ENCODE assay signal across 7 mouse cellular contexts in genomic region chr15:80083276-80083731, GRCm38 (mm10). TPM values are rescaled to one million over a fixed set of nuclear protein-coding genes. Genes with fewer than 3 reads are reported as not detected.
A peak's percentile ranks its signal among the peaks of the same experiment; 100 is the strongest.
DNase-seq lines count a peak whose midpoint lies in the region; ATAC-seq lines count a peak whose summit lies in the region.

No protein-coding gene starts in this region.

- H3K27ac ChIP-seq in embryonic facial prominence, embryonic 10.5 days (replicated peaks) = peak overlapping the region; percentile 96
- H3K27ac ChIP-seq in limb, embryonic 10.5 days = peak overlapping the region; percentile 94
- peak overlapping the region; percentile 97 for H3K27ac ChIP-seq in midbrain, embryonic 13.5 days

- peak overlapping the region; percentile 89 for H3K4me3 ChIP-seq in embryonic facial prominence, embryonic 10.5 days
- H3K4me3 ChIP-seq in limb, embryonic 10.5 days = peak overlapping the region; percentile 85
- peak overlapping the region; percentile 80 for H3K4me3 ChIP-seq in midbrain, embryonic 13.5 days (replicated peaks)

- under 1% methylated on average over 30 of the region's 30 CpGs for WGBS in embryonic facial prominence, embryonic 10.5 days
- WGBS in limb, embryonic 10.5 days = under 1% methylated on average over 30 of the region's 30 CpGs
- WGBS in midbrain, embryonic 13.5 days = under 1% methylated on average over 30 of the region's 30 CpGs

- H3K27me3 ChIP-seq in embryonic facial prominence, embryonic 10.5 days (replicated peaks; ENCODE audit: low read depth, poor library complexity, severe bottlenecking) = no peaks in the 10 kb centered on the region
- no peaks in the 10 kb centered on the region for H3K27me3 ChIP-seq in limb, embryonic 10.5 days (ENCODE audit: low read depth, poor library complexity, severe bottlenecking)
- no peaks in the 10 kb centered on the region for H3K27me3 ChIP-seq in midbrain, embryonic 13.5 days

- ATAC-seq in granulocyte monocyte progenitor cell, adult 5-6 weeks (replicated peaks; ENCODE audit: poor library complexity, severe bottlenecking) = peak; percentile 95
- ATAC-seq in midbrain, embryonic 13.5 days = peak; percentile 95

- no peaks in the 10 kb centered on the region for H3K9me3 ChIP-seq in embryonic facial prominence, embryonic 10.5 days
- H3K9me3 ChIP-seq in limb, embryonic 10.5 days (replicated peaks) = no peaks in the 10 kb centered on the region
- no peaks in the 10 kb centered on the region for H3K9me3 ChIP-seq in midbrain, embryonic 13.5 days

- peak; percentile 97 for DNase-seq in adrenal gland, postnatal 10 days
- peak; percentile 97 for DNase-seq in embryonic facial prominence, embryonic 10.5 days (ENCODE audit: low spot score)
- DNase-seq in kidney, adult 11 months = peak; percentile 97
- DNase-seq in limb, embryonic 10.5 days (ENCODE audit: low spot score) = peak; percentile 98
- DNase-seq in spleen, adult 12 weeks (ENCODE audit: low spot score) = peak; percentile 98

- H3K4me1 ChIP-seq in embryonic facial prominence, embryonic 10.5 days = peaks cover 27% of the 10 kb centered on the region
- peaks cover 27% of the 10 kb centered on the region for H3K4me1 ChIP-seq in limb, embryonic 10.5 days
- peaks cover 29% of the 10 kb centered on the region for H3K4me1 ChIP-seq in midbrain, embryonic 13.5 days (replicated peaks)

- H3K9ac ChIP-seq in midbrain, embryonic 13.5 days (replicated peaks) = peak overlapping the region; percentile 92

- peaks cover 43% of the 10 kb centered on the region for H3K36me3 ChIP-seq in embryonic facial prominence, embryonic 10.5 days (replicated peaks)
- peaks cover 43% of the 10 kb centered on the region for H3K36me3 ChIP-seq in limb, embryonic 10.5 days
- peaks cover 37% of the 10 kb centered on the region for H3K36me3 ChIP-seq in midbrain, embryonic 13.5 days

- peak overlapping the region; percentile 73 for H3K4me2 ChIP-seq in midbrain, embryonic 13.5 days (replicated peaks)

RNA-seq across cellular contexts. Expression of gene Syngr1, which starts 7.8 kb away (rescaled TPM):
- total RNA-seq in adrenal gland, postnatal 10 days (2021) = 10 to 100 TPM; 30.2 to 35.0 TPM
- 5.9 and 7.0 TPM in 2 replicates for polyA plus RNA-seq in embryonic facial prominence, embryonic 10.5 days (2016; fragmentation: Nextera tagmentation; extraction: Ambion mirVana)
- 1.5 and 1.6 TPM in 2 replicates for total RNA-seq in granulocyte monocyte progenitor cell, adult 5-6 weeks (2014; fragmentation: Nextera tagmentation)
- total RNA-seq in granulocyte monocyte progenitor cell, adult 5-6 weeks (2017) = 1.6 and 4.0 TPM in 2 replicates
- 1.4 and 3.2 TPM in 2 replicates for polyA plus RNA-seq in limb, embryonic 10.5 days (2016; fragmentation: Nextera tagmentation; extraction: Ambion mirVana)
- 20.6 and 26.2 TPM in 2 replicates for polyA plus RNA-seq in midbrain, embryonic 13.5 days (2015; fragmentation: Nextera tagmentation; extraction: Ambion mirVana)

RNA-seq across cellular contexts. Expression of gene Rpl3, which starts 8.4 kb away (rescaled TPM):
- total RNA-seq in adrenal gland, postnatal 10 days (2021) = 100 to 1,000 TPM; 672 to 709 TPM
- polyA plus RNA-seq in embryonic facial prominence, embryonic 10.5 days (2016; fragmentation: Nextera tagmentation; extraction: Ambion mirVana) = 1,034 and 1,049 TPM in 2 replicates
- total RNA-seq in granulocyte monocyte progenitor cell, adult 5-6 weeks (2014; fragmentation: Nextera tagmentation) = 2,307 and 2,508 TPM in 2 replicates
- 3,100 and 3,113 TPM in 2 replicates for total RNA-seq in granulocyte monocyte progenitor cell, adult 5-6 weeks (2017)
- 1,077 and 1,189 TPM in 2 replicates for polyA plus RNA-seq in limb, embryonic 10.5 days (2016; fragmentation: Nextera tagmentation; extraction: Ambion mirVana)
- polyA plus RNA-seq in midbrain, embryonic 13.5 days (2015; fragmentation: Nextera tagmentation; extraction: Ambion mirVana) = 608 and 612 TPM in 2 replicates

RNA-seq across cellular contexts. Expression of gene Tab1, which starts 49.6 kb away (rescaled TPM):
- 10 to 100 TPM; 16.3 to 28.9 TPM for total RNA-seq in adrenal gland, postnatal 10 days (2021)
- polyA plus RNA-seq in embryonic facial prominence, embryonic 10.5 days (2016; fragmentation: Nextera tagmentation; extraction: Ambion mirVana) = 43.3 and 45.3 TPM in 2 replicates
- 15.0 and 22.3 TPM in 2 replicates for total RNA-seq in granulocyte monocyte progenitor cell, adult 5-6 weeks (2014; fragmentation: Nextera tagmentation)
- 13.0 and 21.3 TPM in 2 replicates for total RNA-seq in granulocyte monocyte progenitor cell, adult 5-6 weeks (2017)
- 41.8 and 52.4 TPM in 2 replicates for polyA plus RNA-seq in limb, embryonic 10.5 days (2016; fragmentation: Nextera tagmentation; extraction: Ambion mirVana)
- 41.1 and 43.0 TPM in 2 replicates for polyA plus RNA-seq in midbrain, embryonic 13.5 days (2015; fragmentation: Nextera tagmentation; extraction: Ambion mirVana)

Comparison
In these comparisons a context has a peak if more than half of its experiments do, and no peak if none do; other contexts are left out.
1. Peak in every context shown above with its lines: DNase-seq, ATAC-seq, H3K4me3 ChIP-seq and H3K27ac ChIP-seq.